Mouse (Mus musculus) kidney, adult 10 weeks (tissue): ENCODE results near the gene Nxn. TPM values are rescaled to one million over a fixed set of nuclear protein-coding genes. Genes with fewer than 3 reads are reported as not detected.

Experiments used
- polyA plus RNA-seq: library from polyadenylated mRNA; stranded (reverse); fragments of 350-450 nt; fragmentation: Illumina TruSeq; extraction: RNeasy Lipid Tissue Mini Kit (QIAGEN cat#74804); gene quantifications from one replicate; pipeline ENCODE4 v1.2.3, GENCODE M21; 2014; ENCODE audit warnings: low read depth, low replicate concordance

The Nxn gene
- polyA plus RNA-seq: 3.2 TPM

GRCm38 (mm10) chr11:76398798-76399586 lies at the start of gene Nxn:
Nxn (minus strand) TSS chr11:76399140.

GRCm38 (mm10) chr11:76406702-76407583 lies 8.0 kb upstream of the Nxn start, which contains the start of gene Timm22:
Timm22 (plus strand) TSS chr11:76406952.

GRCm38 (mm10) chr11:76242901-76243810 lies 155.8 kb downstream of the Nxn start, which contains the start of the genes Mrm3 and Glod4:
Mrm3 (plus strand) TSS chr11:76243715.
Glod4 (minus strand) TSS chr11:76243725.

GRCm38 (mm10) chr11:76217390-76217800 lies 181.5 kb downstream of the Nxn start, which contains the start of the genes Dbil5 and Gemin4:
Dbil5 (plus strand) TSS chr11:76217608.
Gemin4 (minus strand) TSS chr11:76217664.

Other genes starting within 250 kb of the Nxn start
- gene Vps53, start 219.5 kb downstream of the Nxn start, polyA plus RNA-seq: 61.5 TPM
- 3.7 TPM for gene Fam57a, start 219.5 kb downstream of the Nxn start, polyA plus RNA-seq
- gene Dbil5, start 181.5 kb downstream of the Nxn start, polyA plus RNA-seq: 1.0 TPM
- gene Gemin4, start 181.5 kb downstream of the Nxn start, polyA plus RNA-seq: 1.6 TPM
- 2.9 TPM for gene Mrm3, start 155.4 kb downstream of the Nxn start, polyA plus RNA-seq
- 147 TPM for gene Glod4, start 155.4 kb downstream of the Nxn start, polyA plus RNA-seq
- gene Timm22, start 7.8 kb upstream of the Nxn start, polyA plus RNA-seq: 9.5 TPM
- gene Abr, start 223.2 kb upstream of the Nxn start, polyA plus RNA-seq: 12.8 TPM